Mouse (Mus musculus) small intestine, adult 2 months (tissue): ENCODE results near the gene Tpcn1. TPM values are rescaled to one million over a fixed set of nuclear protein-coding genes. Genes with fewer than 3 reads are reported as not detected.
A peak's percentile ranks its signal among the peaks of the same experiment; 100 is the strongest.

Experiments
- H3K27ac ChIP-seq: fragments of 200-500 bp; 2 replicates; pipeline ENCODE4 v1.5.1; 2012; ENCODE audit warnings: low read depth, low read length, control low read depth, inconsistent platforms; ENCODE audit not compliant: insufficient read depth
- H3K27me3 ChIP-seq: fragments of 200-500 bp; 2 replicates; pipeline ENCODE4 v1.6.1; 2012; ENCODE audit warnings: mild to moderate bottlenecking, moderate library complexity, low read length, inconsistent platforms; ENCODE audit not compliant: control insufficient read depth, insufficient read depth
- H3K36me3 ChIP-seq: fragments of 200-500 bp; 2 replicates; pipeline ENCODE4 v1.6.1; 2012; ENCODE audit warnings: mild to moderate bottlenecking, low read length, control low read depth, inconsistent platforms; ENCODE audit not compliant: control insufficient read depth, insufficient read depth
- H3K4me1 ChIP-seq: fragments of 200-500 bp; 2 replicates; pipeline ENCODE4 v1.6.1; 2012; ENCODE audit warnings: low read length, inconsistent platforms, mixed read lengths; ENCODE audit not compliant: control insufficient read depth, insufficient read depth, insufficient read length
- H3K4me3 ChIP-seq: fragments of 200-500 bp; 2 replicates; pipeline ENCODE4 v1.5.1; 2012; ENCODE audit warnings: low read depth, mild to moderate bottlenecking, control low read depth, inconsistent platforms, low read length, moderate library complexity
- CTCF ChIP-seq: fragments of 200-500 bp; IDR thresholded peaks from 2 replicates; pipeline ENCODE4 v1.5.1; 2012; ENCODE audit warnings: low read depth, mild to moderate bottlenecking, control low read depth, inconsistent platforms, low read length, moderate library complexity, mixed read lengths; ENCODE audit not compliant: insufficient replicate concordance, insufficient read length; ENCODE audit errors: extremely low read depth
- POLR2A ChIP-seq: fragments of 200-500 bp; IDR thresholded peaks from 2 replicates; pipeline ENCODE4 v1.6.1; 2012; ENCODE audit warnings: low read depth, mild to moderate bottlenecking, control low read depth, inconsistent platforms, low read length, moderate library complexity
- WGBS: fragments of 180-500 bp; shearing (Covaris S2); methylation state at CpG from one replicate; pipeline ENCODE4 v1.1.7; 2018; 5-methylcytosine and 5-hydroxymethylcytosine counted together
- polyA plus RNA-seq: library from polyadenylated mRNA; depleted of rRNA; stranded (reverse); fragments of >200 nt; gene quantifications from 2 replicates; pipeline ENCODE4 v1.2.3, GENCODE M21; 2012; rRNA removed

Gene Tpcn1
- polyA plus RNA-seq = 48.5 and 115 TPM in 2 replicates

DNA sequence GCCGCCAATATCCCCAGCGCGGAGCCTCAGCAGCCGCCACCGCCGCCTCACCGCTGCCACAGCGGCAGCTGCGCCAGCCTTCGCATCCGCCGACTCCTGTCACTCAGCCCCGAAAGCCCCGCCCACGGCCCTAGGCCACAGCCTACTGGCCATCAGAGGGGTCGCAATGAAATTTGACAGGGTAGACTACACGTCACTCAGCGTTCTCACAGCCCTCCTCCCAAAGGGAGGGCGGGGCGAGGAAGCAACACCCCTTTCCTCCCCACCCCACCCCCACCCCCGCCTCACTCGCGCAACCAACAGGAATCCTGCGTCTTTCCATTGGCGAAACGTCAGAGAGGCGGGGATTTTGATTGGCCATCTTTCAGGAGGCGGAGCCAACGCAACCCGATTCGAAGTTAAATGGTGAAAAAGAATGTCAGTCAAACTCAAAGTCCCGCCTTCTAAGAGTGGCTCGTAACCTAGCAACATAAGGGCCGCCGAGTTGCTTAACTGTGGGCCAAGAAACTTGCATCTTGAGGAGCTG, at the start of gene Tpcn1, which contains the start of gene Iqcd:
Gene Tpcn1 (minus strand): TSS at position 105 of the 526 bp plus-strand sequence.
Gene Iqcd (plus strand): TSS at position 448 of the 526 bp plus-strand sequence.
- TF ChIP-seq CTCF = no peak
- peak; percentile 96 for TF ChIP-seq POLR2A
- H3K4me1 ChIP-seq = peaks cover 14% of the 10 kb centered on the region
- peak within 1 kb of the TSS; percentile 77 for H3K4me3 ChIP-seq
- WGBS = under 1% methylated on average over 35 of the region's 35 CpGs
- peaks cover 16% of the 10 kb centered on the region for H3K36me3 ChIP-seq
- H3K27me3 ChIP-seq = no peaks in the 10 kb centered on the region
- peak within 1 kb of the TSS; percentile 92 for H3K27ac ChIP-seq

DNA sequence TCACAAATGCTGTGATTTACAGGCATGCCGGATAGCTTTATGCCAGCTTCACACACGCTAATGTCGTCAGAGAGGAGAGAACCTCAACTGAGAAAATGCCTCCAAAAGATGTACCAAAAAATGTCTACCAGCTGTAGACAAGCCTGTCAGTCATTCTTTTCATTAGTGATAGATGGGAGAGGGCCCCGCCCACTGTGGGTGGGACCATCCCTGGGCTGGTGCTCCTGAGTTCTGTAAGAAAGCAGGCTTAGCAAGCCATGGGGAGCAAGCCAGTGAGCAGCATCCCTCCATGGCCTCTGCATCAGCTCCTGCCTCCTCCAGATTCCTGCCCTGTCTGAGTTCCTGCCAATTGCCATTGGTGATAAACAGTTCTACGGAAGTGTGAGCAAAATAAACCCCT, 47.2 kb upstream of the Tpcn1 start:
- WGBS = 77% methylated on average over 5 of the region's 5 CpGs
- TF ChIP-seq CTCF = no peak
- TF ChIP-seq POLR2A = no peak
- H3K36me3 ChIP-seq = no peaks in the 10 kb centered on the region
- H3K27me3 ChIP-seq = peaks cover 5% of the 10 kb centered on the region
- no peak overlapping the region for H3K27ac ChIP-seq
- H3K4me1 ChIP-seq = no peaks in the 10 kb centered on the region; the same call in 1 of the 2 replicates
- H3K4me3 ChIP-seq = no peak overlapping the region

DNA sequence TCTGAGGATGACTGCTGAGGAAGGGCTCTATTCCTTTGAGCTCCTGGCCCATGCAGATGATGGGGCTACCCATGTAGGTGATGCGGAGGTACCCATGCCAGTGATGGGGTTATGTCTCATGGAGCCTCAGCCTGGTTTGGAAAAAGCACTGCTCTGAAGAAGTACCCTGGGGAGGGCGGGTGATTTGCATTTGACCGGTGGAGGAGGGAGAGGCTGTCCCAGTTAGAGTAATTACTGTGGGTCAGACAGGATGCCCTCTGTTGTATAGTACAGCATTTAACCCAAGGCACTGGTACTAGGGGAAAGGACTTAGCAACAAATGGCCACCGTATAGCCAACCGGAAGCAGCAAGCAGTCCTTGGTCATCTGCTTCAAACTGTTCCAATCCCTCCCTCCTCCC, 46.4 kb upstream of the Tpcn1 start:
- Histone ChIP-seq H3K27me3 (peaks cover 5% of the 10 kb centered on the region), H3K4me3 (no peak overlapping the region), H3K36me3 (no peaks in the 10 kb centered on the region), H3K4me1 (no peaks in the 10 kb centered on the region; the same call in 1 of the 2 replicates), H3K27ac (no peak overlapping the region)
- no peak for TF ChIP-seq POLR2A
- no peak for TF ChIP-seq CTCF
- 43% methylated on average over 5 of the region's 5 CpGs for WGBS

DNA sequence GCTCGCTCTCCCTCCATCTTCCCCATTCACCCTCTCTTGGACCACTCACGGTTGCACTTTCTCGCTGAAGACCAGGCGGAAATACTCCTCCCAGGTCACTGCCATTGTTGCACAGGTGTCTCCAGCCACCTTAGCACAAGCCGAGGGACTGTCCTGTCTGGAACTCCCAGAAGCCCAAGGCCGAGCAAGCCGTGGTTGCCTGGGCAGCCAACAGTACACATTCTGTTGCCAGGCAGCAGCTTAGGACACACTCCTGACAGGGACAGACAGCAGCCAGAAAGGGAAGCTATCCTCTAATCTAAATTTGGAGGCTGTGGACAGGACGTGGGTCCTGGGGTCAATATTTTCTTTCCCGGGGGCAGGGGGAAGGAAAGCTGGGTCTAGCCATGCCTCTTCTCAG, 45.7 kb upstream of the Tpcn1 start, which contains the start of gene Cfap73:
Gene Cfap73 (minus strand): TSS at position 105 of the 400 bp plus-strand sequence.
- WGBS = 19% methylated on average over 9 of the region's 9 CpGs
- no peaks in the 10 kb centered on the region for H3K36me3 ChIP-seq
- peaks cover 5% of the 10 kb centered on the region for H3K27me3 ChIP-seq
- no peak within 1 kb of the TSS for H3K4me3 ChIP-seq
- no peaks in the 10 kb centered on the region; the same call in 1 of the 2 replicates for H3K4me1 ChIP-seq
- no peak for TF ChIP-seq CTCF
- no peak for TF ChIP-seq POLR2A
- H3K27ac ChIP-seq = no peak within 1 kb of the TSS

DNA sequence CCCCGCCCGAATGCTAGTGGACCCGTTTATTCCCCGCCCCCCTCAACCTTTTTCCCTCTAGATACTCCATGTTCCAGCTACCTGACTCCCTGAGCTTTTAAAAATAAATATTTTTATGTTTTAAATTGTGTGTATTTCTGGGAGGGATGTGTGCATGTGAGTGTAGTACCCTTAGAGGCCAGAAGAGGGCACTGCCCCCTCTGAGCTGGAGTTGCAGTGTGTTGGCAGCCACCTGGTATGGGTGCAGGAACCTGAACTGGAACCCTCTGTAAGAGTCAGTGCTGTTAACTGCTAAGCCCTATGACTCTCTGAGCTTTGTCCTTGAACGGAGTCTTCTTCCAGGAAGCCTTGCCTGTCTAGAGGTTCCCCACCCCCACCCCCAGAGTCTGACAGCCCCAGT, 43.4 kb upstream of the Tpcn1 start:
- Histone ChIP-seq H3K36me3 (peaks cover 9% of the 10 kb centered on the region), H3K4me3 (no peak overlapping the region), H3K27me3 (peaks cover 5% of the 10 kb centered on the region), H3K27ac (no peak overlapping the region), H3K4me1 (peaks cover 4% of the 10 kb centered on the region)
- no peak for TF ChIP-seq POLR2A
- TF ChIP-seq CTCF = peak; percentile 23; the same call in 1 of the 2 replicates
- WGBS = 97% methylated on average over 5 of the region's 5 CpGs

DNA sequence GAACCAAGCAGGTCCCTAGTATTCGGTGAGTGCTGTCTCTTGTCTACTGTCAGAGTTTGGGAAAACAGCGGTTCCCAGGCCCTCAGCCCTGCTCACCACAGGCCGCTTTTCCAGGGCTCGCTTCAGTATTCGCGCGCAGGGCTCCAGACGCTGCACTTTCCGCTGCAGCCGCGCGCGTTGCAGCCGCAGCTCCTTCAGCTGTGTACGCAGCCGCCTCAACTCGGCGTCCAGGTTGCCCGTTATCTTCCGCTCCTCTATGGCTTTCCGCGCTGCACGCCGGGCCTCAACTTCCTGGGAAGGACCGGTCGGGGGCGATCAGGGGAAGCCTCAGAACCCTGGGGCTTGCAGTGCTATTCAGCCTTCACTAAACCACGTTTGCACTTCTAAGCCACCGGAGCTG, 42.7 kb upstream of the Tpcn1 start:
- H3K36me3 ChIP-seq = peaks cover 17% of the 10 kb centered on the region
- no peak overlapping the region for H3K27ac ChIP-seq
- peaks cover 4% of the 10 kb centered on the region for H3K4me1 ChIP-seq
- H3K27me3 ChIP-seq = peaks cover 5% of the 10 kb centered on the region
- H3K4me3 ChIP-seq = no peak overlapping the region
- TF ChIP-seq POLR2A = no peak
- no peak for TF ChIP-seq CTCF
- 11% methylated on average over 29 of the region's 29 CpGs for WGBS

DNA sequence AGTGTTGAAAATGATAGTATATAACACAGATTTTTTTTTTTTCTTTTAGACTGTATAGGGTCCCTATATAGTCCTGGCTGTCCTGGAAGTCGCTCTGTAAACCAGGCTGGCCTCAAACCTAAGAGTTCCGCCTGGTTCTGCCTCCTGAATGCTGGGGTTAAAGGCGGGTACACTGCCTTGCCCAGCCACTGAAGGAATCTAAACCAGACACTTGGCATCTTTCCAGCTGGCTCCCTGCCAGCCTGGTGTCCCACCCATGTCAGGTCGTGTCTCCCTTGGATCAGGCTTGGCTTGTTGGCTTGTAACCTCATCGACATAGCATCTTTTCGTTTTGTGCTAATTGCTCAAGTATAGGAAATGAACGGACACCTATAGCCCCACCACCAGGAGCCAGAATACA, 40.2 kb upstream of the Tpcn1 start:
- TF ChIP-seq POLR2A (no peak), CTCF (no peak)
- no peak overlapping the region for H3K4me3 ChIP-seq
- H3K27me3 ChIP-seq = peaks cover 5% of the 10 kb centered on the region
- H3K27ac ChIP-seq = no peak overlapping the region
- H3K4me1 ChIP-seq = peaks cover 4% of the 10 kb centered on the region
- peaks cover 40% of the 10 kb centered on the region for H3K36me3 ChIP-seq
- 26% methylated on average over 7 of the region's 7 CpGs for WGBS
